Mouse (Mus musculus): ENCODE results near the gene Ankrd11. TPM values are rescaled to one million over a fixed set of nuclear protein-coding genes. Genes with fewer than 3 reads are reported as not detected.
"Not testable (repeated sequence)": the region's sequence is repeated elsewhere in the genome, so short reads cannot be mapped to it uniquely, and the experiment has no call there.

Gene Ankrd11
- polyA plus RNA-seq, 1 experiment from 2014 or later: 59.6 TPM

DNA sequence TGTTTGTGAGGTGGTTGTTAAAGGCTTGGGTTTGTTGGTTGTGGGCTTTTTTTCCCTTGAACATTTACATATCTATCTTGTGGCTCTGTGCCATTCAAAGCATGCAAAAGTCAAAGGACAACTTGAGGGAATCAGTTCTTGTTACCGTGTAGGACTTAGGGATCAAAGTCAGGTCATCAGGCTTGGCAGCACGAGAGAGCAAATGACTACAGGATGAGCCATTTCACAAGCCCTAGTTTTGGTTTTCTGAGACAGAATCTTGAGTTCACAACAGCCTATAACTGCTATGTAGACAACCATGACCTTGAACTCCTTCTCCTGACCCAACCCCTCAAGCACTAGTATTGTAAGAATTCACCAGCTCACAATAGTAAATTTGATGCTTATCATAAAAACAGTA lies 3.7 kb downstream of the Ankrd11 start:
- ATAC-seq (ENCODE audit: borderline replicate concordance, extremely low read depth, low FRiP score, low TSS enrichment): no peak

DNA sequence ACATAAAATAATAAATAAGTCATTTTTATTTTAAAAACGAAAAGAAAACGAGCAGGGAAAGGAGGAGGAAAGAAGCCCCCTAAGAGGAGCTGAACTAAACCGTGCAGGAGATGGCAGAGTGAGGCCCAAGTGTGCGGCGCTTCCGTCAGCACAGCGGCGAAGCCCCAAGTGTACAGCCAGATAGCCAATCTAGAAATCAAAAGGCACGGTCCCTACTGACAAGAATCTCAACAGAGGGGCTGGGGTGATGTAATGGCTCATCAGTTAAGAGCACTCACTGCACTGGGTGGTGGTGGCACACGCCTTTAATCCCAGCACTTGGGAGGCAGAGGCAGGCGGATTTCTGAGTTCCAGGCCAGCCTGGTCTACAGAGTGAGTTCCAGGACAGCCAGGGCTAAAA lies 4.6 kb downstream of the Ankrd11 start:
- no peak overlapping the region for H3K9ac ChIP-seq
- no peaks in the 10 kb centered on the region for H3K9me3 ChIP-seq
- no peak for ATAC-seq (ENCODE audit: borderline replicate concordance, extremely low read depth, low FRiP score, low TSS enrichment)
- WGBS: 77% methylated on average over 11 of the region's 11 CpGs
- no peaks in the 10 kb centered on the region for H3K27me3 ChIP-seq
- no peak overlapping the region for H3K4me2 ChIP-seq
- no peak overlapping the region for H3K4me3 ChIP-seq
- H3K27ac ChIP-seq: no peak overlapping the region
- H3K4me1 ChIP-seq: peaks cover 34% of the 10 kb centered on the region
- no peaks in the 10 kb centered on the region for H3K36me3 ChIP-seq

More for the DNA sequence above, 3.7 kb downstream of the Ankrd11 start:
- WGBS: 43% methylated on average over 2 of the region's 2 CpGs
- Histone ChIP-seq H3K36me3 (no peaks in the 10 kb centered on the region), H3K4me1 (peaks cover 36% of the 10 kb centered on the region), H3K9me3 (no peaks in the 10 kb centered on the region), H3K4me3 (no peak overlapping the region), H3K9ac (no peak overlapping the region), H3K27me3 (no peaks in the 10 kb centered on the region), H3K27ac (no peak overlapping the region), H3K4me2 (no peak overlapping the region)

DNA sequence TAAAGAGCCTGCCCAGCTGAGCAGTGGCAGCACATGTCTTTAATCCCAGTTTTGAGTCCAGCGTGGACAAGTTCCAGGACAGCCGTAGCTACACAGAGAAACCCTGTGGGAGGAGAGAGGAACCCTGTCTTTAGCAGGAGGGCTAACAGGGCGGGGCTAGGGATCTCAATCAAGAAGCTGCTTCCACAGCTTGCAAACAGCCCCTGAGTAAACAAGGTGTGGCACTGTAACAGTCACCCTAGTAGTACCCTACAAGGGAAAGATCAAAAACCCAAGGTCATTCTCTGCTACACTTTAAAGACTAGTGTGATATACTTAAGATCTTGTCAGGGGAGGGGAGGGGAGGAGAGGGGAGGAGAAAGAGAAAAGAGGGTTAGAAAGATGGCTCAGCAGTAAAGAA lies 5.1 kb downstream of the Ankrd11 start:
- peaks cover 34% of the 10 kb centered on the region for H3K4me1 ChIP-seq
- H3K9ac ChIP-seq: no peak overlapping the region
- no peak for ATAC-seq (ENCODE audit: borderline replicate concordance, extremely low read depth, low FRiP score, low TSS enrichment)
- no peaks in the 10 kb centered on the region for H3K9me3 ChIP-seq
- no peaks in the 10 kb centered on the region for H3K36me3 ChIP-seq
- H3K27me3 ChIP-seq: no peaks in the 10 kb centered on the region
- WGBS: 61% methylated on average over 3 of the region's 3 CpGs
- no peak overlapping the region for H3K27ac ChIP-seq
- no peak overlapping the region for H3K4me3 ChIP-seq
- no peak overlapping the region for H3K4me2 ChIP-seq

DNA sequence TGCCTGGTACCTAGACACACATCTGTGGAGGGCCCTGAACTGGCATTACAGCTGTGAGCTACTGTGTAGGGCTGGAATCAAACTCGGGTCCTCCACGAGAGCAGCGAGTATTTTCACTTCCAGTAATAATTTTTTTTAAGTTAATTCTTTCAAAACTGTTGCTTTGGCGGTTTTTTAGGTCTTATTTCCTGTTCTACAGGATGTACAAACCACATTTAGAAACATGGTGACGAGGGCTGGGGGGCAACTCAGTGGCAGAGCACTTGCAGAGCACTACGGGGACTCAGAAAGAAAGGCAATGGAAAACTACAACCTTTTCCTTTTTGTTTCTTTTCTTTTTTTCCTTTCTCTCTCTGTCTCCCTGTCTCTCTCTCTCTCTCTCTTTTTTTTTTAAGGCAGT lies 7.9 kb downstream of the Ankrd11 start:
- H3K4me2 ChIP-seq: no peak overlapping the region
- H3K27ac ChIP-seq: no peak overlapping the region
- no peaks in the 10 kb centered on the region for H3K9me3 ChIP-seq
- ATAC-seq (ENCODE audit: borderline replicate concordance, extremely low read depth, low FRiP score, low TSS enrichment): no peak
- WGBS: 75% methylated on average over 6 of the region's 6 CpGs
- no peaks in the 10 kb centered on the region for H3K27me3 ChIP-seq
- H3K36me3 ChIP-seq: no peaks in the 10 kb centered on the region
- no peak overlapping the region for H3K9ac ChIP-seq
- no peak overlapping the region for H3K4me3 ChIP-seq
- peaks cover 17% of the 10 kb centered on the region for H3K4me1 ChIP-seq

DNA sequence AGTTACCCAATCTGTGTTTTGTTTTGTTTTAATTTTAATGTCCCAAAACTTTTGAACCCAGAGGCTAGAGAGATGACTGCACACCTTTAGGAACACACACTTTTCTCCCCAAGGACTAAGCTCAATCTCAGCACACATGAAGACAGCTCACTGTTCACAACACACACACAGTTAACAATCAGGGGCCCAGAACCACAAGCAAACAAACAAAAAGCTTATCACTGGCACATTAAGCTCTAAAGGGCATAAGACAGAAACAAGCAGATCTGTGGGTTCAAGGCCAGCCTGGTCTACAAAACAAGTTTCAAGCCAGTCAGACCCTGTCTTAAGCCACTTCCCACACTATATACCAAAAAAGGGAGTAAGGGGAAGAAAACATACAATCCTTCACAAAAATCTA lies 8.6 kb downstream of the Ankrd11 start:
- peaks cover 14% of the 10 kb centered on the region for H3K4me1 ChIP-seq
- ATAC-seq (ENCODE audit: borderline replicate concordance, extremely low read depth, low FRiP score, low TSS enrichment): no peak
- no peak overlapping the region for H3K4me3 ChIP-seq
- no peak overlapping the region for H3K27ac ChIP-seq
- no peaks in the 10 kb centered on the region for H3K27me3 ChIP-seq
- no peak overlapping the region for H3K9ac ChIP-seq
- no peaks in the 10 kb centered on the region for H3K36me3 ChIP-seq
- no peaks in the 10 kb centered on the region for H3K9me3 ChIP-seq
- H3K4me2 ChIP-seq: no peak overlapping the region

DNA sequence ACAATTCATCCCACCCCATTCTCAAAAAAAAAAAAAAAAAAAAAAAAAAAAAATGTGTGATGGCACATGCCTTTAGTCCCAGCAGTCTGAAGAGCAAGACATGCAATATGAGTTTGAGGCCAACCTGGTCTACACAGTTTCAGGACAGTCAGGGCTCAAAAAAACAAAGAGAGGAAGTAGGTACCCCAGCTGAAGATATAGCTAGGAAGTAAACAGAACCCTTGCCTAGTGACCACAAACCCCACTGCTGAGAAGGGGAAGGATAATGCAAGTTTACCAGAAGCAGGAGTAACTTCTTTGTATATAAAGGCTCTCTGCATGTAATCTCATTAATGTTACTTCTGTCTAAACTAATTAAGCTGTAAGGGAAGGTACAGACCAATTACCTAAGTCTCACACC lies 9.3 kb downstream of the Ankrd11 start:
- Histone ChIP-seq H3K4me2 (no peak overlapping the region), H3K9me3 (no peaks in the 10 kb centered on the region), H3K36me3 (no peaks in the 10 kb centered on the region), H3K9ac (no peak overlapping the region), H3K27ac (no peak overlapping the region), H3K27me3 (no peaks in the 10 kb centered on the region), H3K4me1 (peaks cover 12% of the 10 kb centered on the region), H3K4me3 (no peak overlapping the region)
- no peak for ATAC-seq (ENCODE audit: borderline replicate concordance, extremely low read depth, low FRiP score, low TSS enrichment)

DNA sequence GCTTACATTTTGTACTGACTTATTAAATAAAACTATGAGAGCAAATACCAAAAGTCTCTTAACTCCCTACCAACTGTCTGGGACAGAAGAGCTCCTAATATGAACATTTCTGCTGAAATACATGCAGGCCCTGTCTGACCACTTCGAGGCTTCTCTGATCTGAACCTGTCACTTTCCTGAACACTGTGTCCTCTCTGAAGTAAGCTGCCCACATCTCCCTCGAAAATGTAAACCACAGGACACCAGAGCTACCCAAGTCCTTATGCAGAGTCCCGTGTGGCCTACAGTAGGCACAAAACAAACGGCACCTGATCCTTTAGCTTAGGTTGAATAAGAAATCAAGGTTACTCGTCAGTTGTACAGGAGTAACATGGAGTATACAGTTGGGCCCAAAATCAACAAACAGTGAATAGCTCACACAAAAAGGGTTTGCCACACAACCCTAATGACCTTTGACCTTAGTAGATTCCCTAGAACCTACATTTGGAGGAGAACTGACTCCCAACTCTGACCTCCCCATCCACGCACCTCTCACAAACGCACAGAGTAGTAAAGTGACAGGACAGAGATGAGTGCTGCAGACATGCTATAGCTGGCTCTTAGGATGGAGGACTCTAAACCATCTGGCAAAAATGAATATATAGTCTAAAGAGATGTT lies 10.6 kb downstream of the Ankrd11 start:
- 0 out of 2 replicates have a peak, but pooled peaks cover 3% of the 10 kb centered on the region for H3K4me1 ChIP-seq
- H3K36me3 ChIP-seq: no peaks in the 10 kb centered on the region
- no peak overlapping the region for H3K4me3 ChIP-seq
- no peak overlapping the region for H3K9ac ChIP-seq
- H3K27ac ChIP-seq: no peak overlapping the region
- no peak overlapping the region for H3K4me2 ChIP-seq
- no peaks in the 10 kb centered on the region for H3K27me3 ChIP-seq
- ATAC-seq (ENCODE audit: borderline replicate concordance, extremely low read depth, low FRiP score, low TSS enrichment): no peak
- H3K9me3 ChIP-seq: no peaks in the 10 kb centered on the region
- WGBS: 62% methylated on average over 7 of the region's 7 CpGs

GRCm38 (mm10) chr8:123030091-123030490 lies 12.0 kb downstream of the Ankrd11 start:
- not testable (repeated sequence) for ATAC-seq (ENCODE audit: borderline replicate concordance, extremely low read depth, low FRiP score, low TSS enrichment); H3K36me3 ChIP-seq; H3K9ac ChIP-seq; H3K27ac ChIP-seq; H3K27me3 ChIP-seq; H3K4me2 ChIP-seq; H3K9me3 ChIP-seq; H3K4me3 ChIP-seq
- WGBS: 70% methylated on average over 5 of the region's 5 CpGs
- H3K4me1 ChIP-seq: peaks cover 13% of the 10 kb centered on the region

GRCm38 (mm10) chr8:123027786-123028185 lies 14.3 kb downstream of the Ankrd11 start:
- ATAC-seq (ENCODE audit: borderline replicate concordance, extremely low read depth, low FRiP score, low TSS enrichment): no peak
- Histone ChIP-seq H3K9ac (no peak overlapping the region), H3K27ac (no peak overlapping the region), H3K4me2 (no peak overlapping the region), H3K36me3 (no peaks in the 10 kb centered on the region), H3K4me3 (no peak overlapping the region), H3K27me3 (no peaks in the 10 kb centered on the region), H3K9me3 (no peaks in the 10 kb centered on the region), H3K4me1 (peaks cover 13% of the 10 kb centered on the region)
- WGBS: 92% methylated on average over 8 of the region's 8 CpGs

DNA sequence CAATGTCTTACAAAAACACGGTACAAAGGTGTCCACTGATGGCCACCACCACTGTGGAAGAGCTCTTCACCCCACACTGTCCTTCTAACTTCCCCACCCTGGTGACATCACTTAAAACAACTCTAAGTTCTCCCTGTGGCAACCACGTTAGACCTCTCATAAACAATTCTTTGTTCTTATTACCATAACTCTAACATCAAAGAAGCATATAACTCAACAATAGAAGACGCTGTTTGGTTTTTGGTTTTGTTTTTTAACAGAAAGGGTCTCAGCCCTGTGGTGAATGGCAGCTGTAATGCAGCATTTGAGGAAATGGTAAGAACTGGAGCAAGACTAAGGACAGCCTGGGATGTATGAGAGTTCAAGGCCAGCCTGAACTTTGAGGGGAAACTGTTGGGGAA lies 16.1 kb downstream of the Ankrd11 start:
- H3K4me1 ChIP-seq: peaks cover 24% of the 10 kb centered on the region
- ATAC-seq (ENCODE audit: borderline replicate concordance, extremely low read depth, low FRiP score, low TSS enrichment): no peak
- H3K36me3 ChIP-seq: no peaks in the 10 kb centered on the region
- no peaks in the 10 kb centered on the region for H3K27me3 ChIP-seq
- H3K27ac ChIP-seq: no peak overlapping the region
- H3K9ac ChIP-seq: no peak overlapping the region
- H3K9me3 ChIP-seq: no peaks in the 10 kb centered on the region
- 74% methylated on average over 3 of the region's 3 CpGs for WGBS
- no peak overlapping the region for H3K4me2 ChIP-seq
- H3K4me3 ChIP-seq: no peak overlapping the region

DNA sequence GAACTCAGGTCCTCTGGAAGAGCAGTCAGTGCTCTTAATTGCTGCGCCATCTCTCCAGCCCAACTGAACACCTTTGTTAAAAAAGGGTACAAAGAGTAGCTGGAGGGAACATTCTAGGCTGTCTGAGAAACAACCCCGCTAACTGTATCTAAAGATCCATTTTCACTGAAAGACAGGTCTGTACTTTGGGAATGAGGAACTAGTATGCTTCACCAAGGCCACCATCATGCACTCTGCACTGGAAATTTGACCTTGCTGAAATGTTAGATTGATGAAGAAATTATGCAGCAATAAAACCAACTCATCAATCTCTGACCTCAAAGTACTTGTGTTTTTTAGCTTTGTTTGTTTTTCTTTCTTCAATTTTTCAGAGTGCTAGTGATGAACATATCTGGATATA lies 17.9 kb downstream of the Ankrd11 start:
- Histone ChIP-seq H3K9ac (no peak overlapping the region), H3K27me3 (no peaks in the 10 kb centered on the region), H3K4me1 (peaks cover 30% of the 10 kb centered on the region), H3K4me2 (no peak overlapping the region), H3K27ac (no peak overlapping the region), H3K36me3 (no peaks in the 10 kb centered on the region), H3K4me3 (no peak overlapping the region), H3K9me3 (no peaks in the 10 kb centered on the region)
- 93% methylated on average over 2 of the region's 2 CpGs for WGBS
- ATAC-seq (ENCODE audit: borderline replicate concordance, extremely low read depth, low FRiP score, low TSS enrichment): no peak

GRCm38 (mm10) chr8:123022727-123023126 lies 19.4 kb downstream of the Ankrd11 start:
- H3K36me3 ChIP-seq: no peaks in the 10 kb centered on the region
- H3K9me3 ChIP-seq: no peaks in the 10 kb centered on the region
- no peaks in the 10 kb centered on the region for H3K27me3 ChIP-seq
- ATAC-seq (ENCODE audit: borderline replicate concordance, extremely low read depth, low FRiP score, low TSS enrichment): no peak
- H3K27ac ChIP-seq: no peak overlapping the region
- no peak overlapping the region for H3K4me3 ChIP-seq
- peaks cover 41% of the 10 kb centered on the region for H3K4me1 ChIP-seq
- 67% methylated on average over 3 of the region's 3 CpGs for WGBS
- H3K4me2 ChIP-seq: no peak overlapping the region
- no peak overlapping the region for H3K9ac ChIP-seq

DNA sequence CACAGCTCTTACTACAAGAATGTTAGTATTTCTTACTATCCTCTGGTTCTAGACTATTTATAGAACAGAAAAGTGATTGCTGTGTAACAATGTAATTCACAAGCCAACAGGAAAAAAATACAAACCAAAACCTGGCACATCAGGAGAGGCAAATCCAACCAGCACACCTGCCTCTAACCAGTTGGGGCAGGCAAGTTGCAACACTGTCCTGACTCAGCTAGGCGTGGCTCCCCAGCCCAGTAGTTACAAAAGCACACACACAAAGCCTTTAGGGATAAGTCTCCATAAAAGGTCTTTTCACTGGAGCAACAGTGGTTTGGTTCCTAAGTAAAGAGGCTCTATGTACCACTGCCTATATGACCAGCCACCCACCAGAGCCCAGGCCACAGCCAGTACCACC lies 20.8 kb downstream of the Ankrd11 start:
- Histone ChIP-seq H3K9ac (no peak overlapping the region), H3K4me3 (no peak overlapping the region), H3K9me3 (no peaks in the 10 kb centered on the region), H3K27ac (no peak overlapping the region; the same call in 1 of the 2 replicates), H3K27me3 (no peaks in the 10 kb centered on the region), H3K36me3 (no peaks in the 10 kb centered on the region), H3K4me1 (peaks cover 44% of the 10 kb centered on the region), H3K4me2 (no peak overlapping the region)
- WGBS: 86% methylated on average over 1 of the region's 1 CpGs
- no peak for ATAC-seq (ENCODE audit: borderline replicate concordance, extremely low read depth, low FRiP score, low TSS enrichment)

Measured in lung, embryonic 15.5 days (tissue).